Mouse (Mus musculus) adrenal gland (tissue): ENCODE measurements around the gene Ralgps1.
"Not testable (repeated sequence)": the region's sequence is repeated elsewhere in the genome, so short reads cannot be mapped to it uniquely, and the experiment has no call there.

Experiments
- intact Hi-C: fragments of 180-260 bp; cut with DNase I; formaldehyde crosslinking; loops from one replicate; pipeline ENCODE4 v1.15.1; 2025

Gene Ralgps1

DNA sequence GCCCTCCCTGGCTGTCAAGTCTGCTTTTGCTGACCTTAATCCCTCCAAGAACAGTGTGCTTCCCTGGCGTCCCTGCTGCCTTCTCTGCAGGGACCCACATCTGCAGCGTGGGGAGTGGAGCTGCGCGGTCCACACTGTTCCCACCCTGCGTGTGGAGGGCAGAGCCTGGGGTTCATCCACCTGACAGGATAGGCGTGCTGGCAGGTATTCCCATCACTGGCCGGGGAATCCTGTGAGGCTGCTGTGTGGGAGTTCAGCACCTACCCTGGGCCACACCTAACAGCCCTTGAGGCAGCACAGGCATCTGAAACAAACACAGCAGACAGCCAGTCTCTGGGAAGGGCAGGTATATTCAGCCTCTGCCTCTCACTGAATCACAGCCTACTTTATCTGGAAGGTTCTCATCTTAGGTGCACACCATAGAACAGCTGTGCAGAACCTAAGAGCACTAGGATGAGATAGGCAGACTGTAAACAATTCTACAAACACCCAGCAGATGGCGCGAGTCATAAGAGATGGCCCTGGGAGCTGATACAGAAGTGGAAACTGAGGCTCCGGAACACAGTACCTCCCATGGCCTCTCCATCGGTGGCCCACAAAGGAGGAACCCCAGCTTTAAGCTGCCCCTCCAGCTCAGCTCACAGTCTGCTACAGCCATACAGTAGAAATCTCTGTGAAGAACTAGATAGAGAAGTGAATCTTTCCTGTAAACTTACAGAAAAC is 152.2 kb downstream of the Ralgps1 start:
- intact Hi-C loops = loop anchor here (5.0 kb wide), 1 partner anchor 128 kb away; no protein-coding TSS in a partner anchor

DNA sequence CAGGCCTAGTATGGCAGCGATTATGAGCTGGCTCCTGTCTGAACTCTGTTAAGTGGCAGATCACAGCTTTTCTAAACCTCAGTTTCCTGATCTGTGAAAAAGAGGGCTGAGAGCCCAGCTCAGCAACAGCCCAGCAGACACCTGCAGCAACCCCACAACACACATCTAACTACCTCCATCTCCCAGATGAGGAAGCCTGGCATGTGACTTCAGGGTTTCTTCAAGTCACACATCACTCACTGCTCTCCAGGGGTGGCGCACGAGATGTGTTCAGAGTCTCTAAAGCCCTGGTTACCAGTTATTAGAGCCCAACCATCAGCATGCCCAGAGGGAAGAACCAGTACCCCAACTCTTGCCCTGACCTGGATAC is 153.9 kb downstream of the Ralgps1 start:
- intact Hi-C loops = loop anchor here (5.0 kb wide), 1 partner anchor 130 kb away; no protein-coding TSS in a partner anchor

DNA sequence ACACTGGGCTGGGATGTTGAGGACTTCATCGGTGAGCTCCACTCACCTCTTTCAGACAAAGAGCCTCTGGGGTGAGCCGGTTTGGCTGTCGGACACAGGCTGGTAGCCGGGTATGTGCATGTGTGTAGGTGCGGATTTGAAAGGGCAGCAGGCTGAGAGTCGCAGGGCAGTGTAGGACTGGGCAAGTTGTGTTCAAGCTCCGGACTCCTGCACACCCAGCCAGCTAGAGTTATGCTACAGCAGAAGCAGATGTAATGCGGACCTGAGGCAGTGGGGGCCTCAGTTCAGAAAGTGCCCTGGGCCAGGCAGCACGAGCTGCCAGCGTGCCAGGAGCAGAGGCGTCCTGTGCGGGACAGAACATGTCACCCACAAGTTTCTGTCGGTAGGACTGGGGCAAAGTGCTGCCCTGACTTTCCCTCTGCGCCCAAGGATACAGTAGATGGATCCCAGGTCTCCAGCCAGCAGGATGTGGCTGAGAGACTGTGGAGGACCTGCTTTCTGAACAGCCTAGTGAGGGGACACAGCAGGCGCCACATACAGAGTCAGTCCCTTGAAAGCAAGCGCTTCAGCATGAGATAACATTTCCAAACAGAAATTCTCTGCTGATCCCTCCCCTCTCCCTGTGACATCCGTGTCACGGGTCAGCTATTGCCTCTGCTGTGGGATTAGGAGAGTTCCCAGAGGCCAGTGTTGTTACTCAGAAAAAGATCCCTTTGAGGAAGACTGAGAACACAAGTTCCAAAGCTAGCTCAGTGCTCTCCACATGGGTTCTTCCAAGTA is 154.5 kb downstream of the Ralgps1 start:
- intact Hi-C loops = loop anchor here (5.0 kb wide), 1 partner anchor 130 kb away; no protein-coding TSS in a partner anchor

DNA sequence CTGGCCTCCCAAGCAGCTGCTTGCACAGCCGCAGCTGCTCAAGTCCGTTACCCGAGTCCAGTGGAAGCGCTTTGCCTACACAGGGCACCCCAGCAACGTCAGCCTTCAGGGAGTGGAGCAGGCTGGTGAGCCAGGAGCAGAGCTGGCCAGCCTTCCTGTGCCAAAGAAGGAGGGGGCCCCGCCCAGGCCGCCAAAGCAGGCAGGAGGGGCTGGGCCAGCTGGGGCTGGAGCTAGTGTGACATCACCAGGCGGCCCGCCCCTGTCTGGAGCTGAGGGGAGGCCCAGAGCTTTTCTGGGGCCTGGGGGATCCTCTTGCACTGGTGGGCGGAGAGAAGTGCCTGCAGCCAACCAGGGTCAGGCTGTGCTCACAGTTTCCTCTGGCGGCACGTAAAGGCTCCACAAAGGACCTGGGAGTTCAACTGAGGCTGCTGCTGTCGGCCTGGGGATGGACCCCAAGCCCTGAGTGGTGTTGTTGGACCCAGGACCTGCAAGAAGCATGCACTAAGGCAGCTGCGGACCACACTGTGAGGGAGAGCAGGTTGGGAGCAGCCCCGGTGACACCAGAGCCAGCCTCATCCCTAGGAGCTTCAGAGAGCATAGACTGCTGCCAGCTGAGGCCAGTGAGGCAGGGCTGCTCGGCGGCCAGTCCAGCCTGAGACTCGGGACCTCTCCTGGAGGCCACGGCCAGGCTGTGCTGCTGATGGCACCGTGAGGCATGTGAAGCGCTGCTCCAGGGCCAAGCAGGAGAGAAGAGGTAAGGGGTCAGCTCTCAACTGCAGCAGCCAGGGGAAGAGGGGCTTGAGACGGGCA is 155.4 kb downstream of the Ralgps1 start, which contains the start of gene Angptl2:
Gene Angptl2 (plus strand): TSS at position 370 of the 810 bp plus-strand sequence.
- intact Hi-C loops = loop anchor here (5.0 kb wide), 1 partner anchor 131 kb away; no protein-coding TSS in a partner anchor

DNA sequence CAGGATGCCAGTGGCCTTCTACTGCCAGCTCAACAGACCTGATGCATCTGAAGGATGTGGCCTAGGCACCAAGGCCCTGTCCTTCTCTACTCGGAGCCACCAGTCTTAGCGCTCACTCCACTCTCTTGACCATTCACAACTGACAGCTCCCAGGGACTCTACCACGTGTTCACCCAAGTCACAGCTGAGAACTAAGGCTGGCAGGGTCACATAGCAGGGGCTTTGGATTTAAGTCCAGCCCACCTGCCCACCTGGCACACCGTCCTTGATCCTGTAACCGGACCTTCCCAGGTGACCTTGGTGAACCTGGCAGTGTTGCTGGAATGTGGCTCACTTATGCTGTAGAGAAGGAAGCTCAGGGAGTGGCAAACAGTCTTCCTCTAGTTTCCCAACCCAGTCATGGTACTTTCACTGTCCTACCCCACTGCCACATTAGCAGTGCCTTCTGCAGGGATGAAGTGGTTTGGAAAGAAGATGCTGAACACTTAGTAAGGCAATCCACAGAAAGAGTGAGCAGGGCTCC is 156.0 kb downstream of the Ralgps1 start:
- intact Hi-C loops = loop anchor here (5.0 kb wide), 1 partner anchor 132 kb away; no protein-coding TSS in a partner anchor

DNA sequence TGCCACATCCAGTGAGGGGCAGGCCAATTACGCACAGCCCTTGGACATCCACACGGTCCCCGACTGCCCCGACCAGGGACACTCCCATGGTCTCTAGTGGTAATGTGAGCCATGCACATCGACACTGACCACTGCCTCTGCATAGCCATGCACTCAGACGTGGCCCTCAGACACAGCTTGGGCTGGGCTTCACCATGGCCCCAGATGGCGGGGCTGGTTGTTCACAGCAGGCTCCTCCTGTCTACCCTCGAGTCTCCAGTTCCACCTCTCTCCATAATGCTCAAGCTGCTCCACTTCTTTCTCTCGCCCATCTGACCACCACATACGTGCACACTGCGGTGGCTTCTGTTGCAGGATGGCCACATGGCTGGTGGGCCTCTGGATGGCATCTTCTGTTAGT is 160.0 kb downstream of the Ralgps1 start:
- intact Hi-C loops = not testable (repeated sequence)

DNA sequence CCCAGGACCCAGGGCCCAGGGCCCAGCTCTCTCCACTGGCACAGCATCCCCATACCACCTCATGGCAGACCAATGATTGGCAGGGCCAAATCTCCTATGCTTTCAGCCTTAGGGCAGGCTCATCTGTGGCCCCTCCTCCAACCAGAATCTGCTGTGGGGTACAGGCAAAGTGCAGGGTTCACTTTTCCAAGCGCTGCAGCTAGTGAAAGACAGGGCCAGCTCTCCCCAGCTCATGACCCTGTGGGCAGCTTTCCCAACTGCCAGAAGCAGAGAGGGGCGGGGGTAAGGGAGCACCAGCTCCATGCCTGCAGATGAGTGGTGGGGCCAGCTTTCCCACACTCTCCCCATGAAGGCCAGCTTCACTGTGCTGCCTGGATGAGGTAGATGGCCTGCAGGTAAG is 160.4 kb downstream of the Ralgps1 start:
- intact Hi-C loops = no loop called here

DNA sequence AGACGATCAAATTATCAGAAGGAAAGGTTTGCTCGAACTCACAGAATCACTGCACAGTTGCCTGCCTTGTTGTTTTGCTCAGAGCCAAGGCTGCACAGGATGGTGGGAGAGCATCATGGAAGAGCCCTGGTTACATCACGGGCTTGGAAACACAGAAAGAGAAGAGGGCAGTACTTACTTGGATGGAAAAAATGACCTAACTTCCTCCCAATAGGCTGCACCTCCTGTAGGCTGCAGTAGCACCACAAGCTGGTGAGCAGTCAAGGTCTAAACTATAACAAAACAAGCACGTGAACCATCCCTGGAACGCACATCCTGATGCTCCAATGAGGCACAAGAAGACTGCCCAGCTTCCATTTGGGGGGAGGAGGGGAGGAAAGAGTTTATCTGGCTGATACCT is 163.2 kb downstream of the Ralgps1 start:
- intact Hi-C loops = no loop called here

DNA sequence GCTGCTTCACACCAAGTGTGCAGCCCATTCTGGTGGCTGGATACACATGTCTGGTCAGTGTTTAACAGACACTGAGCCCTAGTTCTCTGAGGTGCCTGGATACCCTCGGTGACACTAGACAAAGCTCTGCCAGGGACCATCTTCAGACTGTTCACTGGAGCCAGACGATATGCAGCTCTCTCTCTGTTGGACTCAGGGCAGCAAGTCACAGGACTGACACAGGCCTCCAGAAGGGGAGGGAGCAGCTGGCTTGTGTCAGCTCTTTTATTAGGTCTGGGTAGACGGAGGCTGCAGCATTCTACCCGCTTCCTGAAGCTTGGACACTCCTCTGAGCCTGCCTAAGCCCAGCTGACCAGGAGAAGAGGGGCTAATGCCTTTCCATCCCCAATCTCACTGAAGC is 164.2 kb downstream of the Ralgps1 start:
- intact Hi-C loops = no loop called here

DNA sequence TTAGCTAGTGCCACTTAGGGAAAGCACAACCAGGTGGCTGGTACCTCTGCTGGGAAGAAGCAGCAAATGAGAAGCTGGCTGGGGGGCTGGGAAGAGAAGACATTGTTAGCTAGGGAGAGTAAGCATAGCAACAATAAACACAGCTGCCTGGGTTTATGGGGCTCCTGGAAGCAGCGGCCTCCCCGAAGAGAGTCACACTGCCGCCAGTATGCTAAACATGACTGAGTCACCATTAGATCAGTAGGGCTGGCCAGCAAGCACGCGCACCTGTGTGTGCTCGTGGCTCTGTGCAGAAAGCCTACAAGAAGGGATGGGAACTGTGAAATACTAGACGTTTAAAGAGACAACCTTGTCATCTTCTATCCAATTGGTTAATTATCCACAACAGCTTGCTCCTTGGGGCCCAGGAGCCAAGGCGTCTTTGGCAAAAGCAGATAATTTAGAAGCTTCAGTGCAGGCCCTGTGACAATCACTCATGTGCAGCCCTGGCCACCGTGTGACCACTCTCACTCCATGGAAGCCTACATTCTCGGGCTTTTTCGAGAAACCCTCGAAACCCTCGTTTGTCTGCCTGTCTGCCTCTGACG is 165.3 kb downstream of the Ralgps1 start:
- intact Hi-C loops = no loop called here

DNA sequence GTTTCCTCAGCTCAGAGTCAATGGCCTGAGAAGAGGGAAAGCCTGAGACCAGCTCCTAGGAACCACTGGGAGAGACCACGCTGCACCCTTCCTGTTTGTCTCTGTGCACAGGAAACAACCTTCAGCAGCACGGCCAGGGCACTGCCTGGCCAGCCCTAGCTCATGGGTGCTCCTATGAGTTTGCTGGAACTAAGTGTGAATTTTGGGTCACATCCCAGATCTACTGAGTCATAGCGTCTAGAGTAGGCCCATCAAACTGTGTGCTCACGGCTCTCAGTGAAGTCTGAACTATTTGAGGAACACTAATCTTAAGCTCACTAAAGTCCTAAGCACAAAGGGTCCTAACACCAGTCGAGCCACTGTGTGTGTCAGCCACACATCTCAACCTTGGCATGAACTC is 166.3 kb downstream of the Ralgps1 start:
- intact Hi-C loops = no loop called here

DNA sequence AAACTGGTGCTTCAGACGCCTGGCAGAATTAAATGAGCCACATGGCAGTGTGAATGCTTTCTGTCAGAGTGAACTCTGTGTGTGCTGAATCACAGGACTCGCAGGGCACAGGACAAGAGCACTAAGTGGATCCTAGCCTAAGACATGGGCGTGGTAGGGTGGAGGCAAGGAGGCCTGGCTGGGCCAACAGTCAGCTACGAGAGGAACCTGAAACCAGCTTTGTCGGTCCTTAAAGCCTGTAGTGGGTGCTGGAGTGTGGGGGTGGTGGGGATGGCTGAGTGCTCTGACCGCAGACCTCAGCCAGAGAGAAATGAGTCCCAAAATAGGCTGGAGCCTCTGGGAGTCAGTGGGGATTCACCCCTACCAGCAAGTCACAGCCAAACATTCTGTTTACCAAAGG is 168.0 kb downstream of the Ralgps1 start:
- intact Hi-C loops = no loop called here

DNA sequence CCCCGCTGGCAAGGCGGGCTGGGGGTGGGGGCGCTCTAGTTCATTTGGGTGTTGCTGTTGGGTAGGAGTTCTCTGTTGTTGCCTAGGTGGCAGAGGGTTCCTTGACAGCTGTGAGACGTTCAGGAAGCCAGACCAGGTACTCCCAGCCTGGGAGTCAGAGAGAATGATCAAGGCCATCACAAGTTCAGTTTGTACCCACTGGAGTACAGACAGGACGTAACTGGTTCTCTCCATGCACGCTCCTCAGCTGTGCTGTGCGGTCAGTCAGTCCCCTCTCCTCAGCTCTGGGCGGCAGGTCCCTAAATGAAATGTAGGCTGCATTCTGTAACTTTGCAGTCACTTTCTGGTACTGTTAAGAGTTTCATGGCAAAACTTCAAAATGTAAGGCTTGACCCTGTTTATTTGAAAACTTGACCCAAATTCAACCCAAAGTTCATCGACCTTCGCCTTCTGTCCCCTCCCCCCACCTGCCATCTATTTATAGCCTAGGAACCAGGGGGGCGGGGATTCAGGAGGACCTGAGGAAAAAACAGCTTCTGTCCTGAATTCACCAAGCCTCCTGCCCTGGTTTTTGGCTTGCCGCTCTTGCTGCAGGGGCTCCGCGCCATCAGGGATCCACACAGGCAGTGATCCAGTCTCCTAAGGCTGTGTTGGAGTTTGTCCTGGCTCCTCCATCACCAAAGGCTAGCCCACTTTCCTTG is 170.8 kb downstream of the Ralgps1 start:
- intact Hi-C loops = no loop called here

DNA sequence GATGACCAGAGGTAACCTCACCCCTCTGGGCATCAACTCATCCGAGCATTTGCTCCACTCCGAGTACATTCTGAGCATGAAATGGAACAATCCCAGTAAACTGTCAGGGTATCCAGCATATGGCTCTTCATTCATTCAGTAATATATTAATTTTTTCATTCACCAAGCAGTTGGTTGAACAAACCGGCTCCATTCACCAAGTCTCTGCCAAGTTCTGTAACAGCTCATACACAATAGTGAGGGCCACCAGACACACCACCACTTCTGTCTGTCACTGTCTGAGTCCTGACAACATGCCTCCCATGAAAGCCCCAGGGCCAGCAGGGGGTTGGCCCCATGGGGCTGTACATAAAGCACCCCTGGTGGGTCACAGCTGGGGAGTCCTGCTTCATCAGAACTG is 181.3 kb downstream of the Ralgps1 start:
- intact Hi-C loops = no loop called here

DNA sequence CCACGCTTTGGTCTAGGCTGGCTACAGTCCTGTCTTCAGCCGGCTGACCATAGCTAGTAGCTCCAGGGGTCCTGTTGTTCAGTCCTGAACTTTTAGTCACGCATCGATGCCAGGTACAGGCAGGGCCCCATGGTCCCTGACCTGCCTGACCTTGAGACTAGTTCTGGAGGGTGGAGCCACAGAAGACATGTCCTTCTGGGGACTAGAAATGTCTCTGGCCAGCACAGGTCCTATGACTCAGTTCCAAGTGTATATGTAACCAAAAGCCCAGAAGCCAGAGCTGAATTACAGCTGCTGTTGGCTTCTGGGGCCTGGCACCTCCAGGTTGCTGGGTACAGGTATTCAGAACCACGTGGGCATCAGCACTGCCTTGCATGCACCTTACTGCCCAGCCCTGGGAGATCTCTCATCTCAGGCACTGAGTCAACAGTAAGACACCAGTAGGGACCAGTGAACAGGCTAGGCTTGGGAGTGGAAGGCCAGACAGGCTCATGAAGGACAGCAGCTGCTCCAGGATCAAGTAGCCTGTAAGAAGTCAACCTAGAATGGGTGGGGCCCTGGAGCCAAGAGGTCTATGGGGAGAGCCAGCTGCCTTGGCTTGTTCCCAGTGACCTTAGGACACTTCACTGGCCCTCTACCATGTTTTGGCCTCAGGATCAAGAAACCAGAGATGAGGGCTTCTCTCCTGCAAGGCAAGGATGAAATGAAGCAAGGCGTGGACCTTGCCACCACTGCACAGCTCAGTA is 182.2 kb downstream of the Ralgps1 start:
- intact Hi-C loops = no loop called here

DNA sequence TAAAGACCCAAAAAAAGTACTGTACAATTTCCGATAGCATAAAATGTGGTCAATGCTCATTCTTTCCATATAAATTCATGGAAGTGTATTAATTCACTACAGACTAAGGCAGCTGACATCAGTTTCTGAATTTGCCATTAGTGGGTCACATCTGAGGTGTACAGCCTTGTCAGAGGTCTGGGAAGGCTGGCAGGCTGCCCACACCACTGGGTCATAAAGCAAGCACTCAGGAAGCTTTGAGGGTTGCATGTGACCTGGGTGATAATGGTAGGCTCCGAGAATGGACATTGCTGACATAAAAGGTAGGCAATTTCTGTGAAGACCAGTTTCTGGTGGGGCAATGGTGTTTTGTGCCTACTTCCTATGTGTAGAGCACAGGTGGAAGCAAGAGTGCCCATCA is 183.4 kb downstream of the Ralgps1 start:
- intact Hi-C loops = no loop called here

DNA sequence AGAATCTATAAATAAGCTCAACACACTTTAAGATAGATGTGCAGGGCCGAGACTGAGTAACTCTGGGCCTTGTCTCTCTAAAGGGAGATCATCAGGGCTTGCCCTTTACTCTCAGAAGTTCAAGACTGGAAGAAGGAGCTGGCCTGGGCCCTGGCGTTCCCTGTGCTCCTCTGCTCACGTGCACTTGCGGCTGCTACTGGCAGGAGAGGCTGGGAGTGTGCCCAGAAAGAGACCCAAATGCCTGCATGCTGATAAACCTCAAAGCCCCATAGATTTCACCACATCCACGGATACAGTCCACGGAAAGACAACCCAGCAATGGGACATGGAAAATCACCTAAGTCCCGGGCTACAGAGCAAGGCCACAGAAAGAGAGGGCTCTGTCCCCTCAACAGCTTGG is 184.8 kb downstream of the Ralgps1 start:
- intact Hi-C loops = no loop called here

DNA sequence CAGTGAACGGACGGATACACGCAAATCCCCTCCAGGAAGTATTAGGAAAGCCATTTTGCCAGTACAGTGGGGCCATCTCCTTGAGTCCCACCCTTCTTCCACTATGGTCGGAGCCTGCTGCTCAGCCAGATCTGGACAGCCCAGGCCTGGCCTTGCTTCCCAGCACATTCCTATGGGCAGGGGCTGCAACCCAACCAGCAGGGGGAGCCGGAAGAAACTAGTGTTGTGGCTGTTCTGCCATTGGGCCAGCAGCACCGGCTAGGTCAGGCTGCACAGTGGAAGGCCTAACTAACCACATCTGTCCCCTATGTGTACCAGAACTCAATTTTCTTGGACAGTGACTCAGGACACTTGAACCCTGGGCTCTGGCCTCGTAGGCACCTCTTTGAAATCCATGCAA is 186.0 kb downstream of the Ralgps1 start:
- intact Hi-C loops = no loop called here

DNA sequence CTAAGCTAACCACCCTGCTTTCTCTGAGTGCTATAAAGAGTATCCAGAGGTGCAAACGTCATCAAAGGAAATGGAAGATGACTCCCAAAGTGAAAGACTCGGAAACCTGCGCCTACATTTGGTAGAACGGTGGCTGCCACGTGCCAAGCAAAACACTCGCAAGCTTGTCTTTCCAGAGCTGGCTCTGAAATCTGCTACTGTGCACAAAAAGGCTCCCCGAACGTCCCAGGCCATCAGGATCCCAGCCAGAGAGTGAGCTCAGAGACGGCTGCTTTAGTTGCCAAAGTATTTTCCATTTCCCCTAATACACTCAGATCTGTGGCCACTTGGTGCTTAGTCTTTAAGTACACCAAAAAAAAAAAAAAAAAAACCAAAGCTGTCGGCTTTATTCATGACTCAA is 186.6 kb downstream of the Ralgps1 start:
- intact Hi-C loops = no loop called here

DNA sequence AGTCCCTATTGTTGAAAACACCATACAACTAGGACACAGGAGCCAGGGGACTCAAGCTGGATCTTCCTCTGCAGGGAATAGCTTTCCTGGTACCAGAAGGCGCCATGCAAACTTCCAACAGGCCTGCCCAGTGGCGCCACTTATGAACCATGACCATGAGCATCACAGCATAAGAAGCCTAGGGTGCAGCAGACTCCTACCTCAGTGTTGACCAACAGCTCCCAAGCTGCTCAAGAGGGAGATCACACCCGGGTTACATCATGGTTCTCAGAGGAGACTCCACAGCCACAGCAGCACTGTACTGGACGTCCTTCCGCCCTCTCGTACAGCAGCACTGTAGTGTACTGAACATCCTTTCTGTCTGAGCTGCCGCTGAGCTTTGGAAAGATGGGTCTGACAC is 188.0 kb downstream of the Ralgps1 start:
- intact Hi-C loops = no loop called here
